Mouse (Mus musculus) gonadal fat pad, adult 2 months (tissue): Measurements from ENCODE around the gene Uvrag. TPM values are rescaled to one million over a fixed set of nuclear protein-coding genes. Genes with fewer than 3 reads are reported as not detected.
A peak's percentile ranks its signal among the peaks of the same experiment; 100 is the strongest.

Source experiments
- DNase-seq: peaks from one replicate; pipeline ENCODE4 v3.0.0-alpha.2; 2012; ENCODE audit warnings: low read depth
- polyA plus RNA-seq: library from polyadenylated mRNA; depleted of rRNA; stranded (reverse); fragments of >200 nt; gene quantifications from 2 replicates; pipeline ENCODE4 v1.2.3, GENCODE M21; 2012

Uvrag gene
- polyA plus RNA-seq, 1 experiment, result 13.4 TPM

DNA sequence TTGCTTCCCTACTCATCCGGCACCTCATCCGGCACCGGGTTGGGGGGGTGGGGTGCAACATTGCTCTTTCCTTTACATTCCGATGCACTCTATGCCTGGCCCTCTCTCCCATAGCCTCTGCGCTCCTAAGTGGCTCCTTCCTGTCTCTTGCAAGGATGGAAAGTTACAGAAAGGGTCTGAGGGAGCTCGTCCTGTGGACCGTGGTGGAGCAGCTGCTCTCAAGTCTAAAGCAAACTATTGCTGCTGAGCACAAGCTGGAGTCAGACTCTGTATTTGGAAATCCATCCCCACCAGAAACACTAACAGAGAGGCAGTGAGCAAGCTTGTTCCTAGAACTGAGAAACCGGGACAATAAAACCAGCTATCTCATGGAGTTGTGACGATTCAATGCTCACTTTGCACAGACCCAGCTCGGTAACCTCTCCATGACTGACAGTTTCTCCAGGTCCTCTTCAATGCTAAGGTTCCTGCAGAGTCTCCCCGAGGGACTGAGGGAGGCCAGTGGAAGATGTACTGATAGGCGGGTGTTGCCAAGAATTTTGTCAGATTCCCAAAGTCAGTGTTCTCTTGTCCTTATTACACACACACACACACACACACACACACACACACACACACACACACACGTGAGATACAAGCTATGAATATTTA is 975 bp downstream of the Uvrag start:
- no peak for DNase-seq

- no peak for DNase-seq
These were observed 3.4 kb downstream of the Uvrag start for GRCm38 (mm10) chr7:99137541-99137940.

GRCm38 (mm10) chr7:99136789-99137188 is 4.2 kb downstream of the Uvrag start:
- no peak for DNase-seq

GRCm38 (mm10) chr7:99133811-99134402 is 7.0 kb downstream of the Uvrag start:
- DNase-seq, result no peak

DNA sequence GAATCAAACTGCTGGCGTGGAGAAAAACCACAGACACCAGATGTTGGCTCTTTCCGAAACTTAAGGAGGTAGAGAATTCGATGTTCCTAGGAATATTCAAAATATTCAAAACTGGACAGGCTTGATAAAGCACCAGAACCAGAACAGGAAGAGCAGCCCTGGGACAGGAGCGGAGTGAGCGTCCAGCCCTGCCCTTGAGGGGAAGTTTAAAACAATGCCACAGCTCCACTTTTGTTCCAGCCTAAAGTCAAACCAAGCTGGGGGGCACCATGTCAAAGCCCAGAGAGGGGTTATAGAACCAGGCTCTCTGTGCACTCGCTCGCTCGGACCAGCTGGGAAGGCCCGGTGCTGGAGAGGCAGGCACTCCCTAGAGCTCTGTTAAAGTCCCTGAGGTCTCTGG is 8.3 kb downstream of the Uvrag start:
- DNase-seq, result no peak

DNA sequence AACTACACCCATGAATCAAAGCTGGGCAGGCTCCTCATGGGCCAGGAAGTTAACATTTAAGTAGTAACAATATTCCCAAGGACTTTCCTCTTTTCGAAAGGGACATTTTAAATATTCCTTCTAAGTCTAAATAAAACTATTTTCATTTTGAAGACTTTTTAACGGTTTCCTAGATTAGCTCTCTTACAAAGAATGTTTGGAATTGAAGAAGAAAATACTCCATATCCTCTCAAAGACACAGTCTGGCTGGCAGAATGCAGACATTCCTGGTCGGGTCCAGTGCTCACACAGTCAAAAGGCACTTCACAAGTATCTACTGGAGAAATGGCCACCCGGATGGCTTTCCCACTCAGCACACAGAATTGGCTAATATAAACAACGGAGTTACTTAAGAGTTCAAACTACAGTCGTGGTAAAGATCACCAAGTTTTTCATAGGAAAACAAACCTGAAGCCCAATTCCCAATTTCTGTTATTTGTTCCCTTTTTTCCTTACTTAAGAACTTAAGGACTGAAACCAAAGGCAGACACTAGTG is 9.1 kb downstream of the Uvrag start:
- no peak for DNase-seq

DNA sequence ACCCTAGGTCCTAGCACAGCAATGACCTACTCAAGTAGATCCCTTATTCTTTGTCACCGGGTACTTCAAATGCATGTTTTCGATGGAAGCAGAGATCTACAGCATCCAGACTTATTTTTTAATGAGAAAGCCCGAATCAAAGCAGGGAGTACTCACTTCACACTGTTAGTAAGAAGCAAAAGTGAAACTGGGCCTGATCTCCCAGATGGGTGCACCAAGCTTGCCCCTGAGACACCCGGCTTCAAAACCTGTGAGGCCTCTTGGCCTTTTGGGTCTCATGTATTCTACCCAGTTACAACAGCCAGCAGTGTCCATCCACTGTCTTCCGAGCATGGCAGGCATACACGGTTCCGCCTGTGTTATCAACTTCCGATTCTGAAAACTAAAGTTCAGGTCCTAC is 12.0 kb downstream of the Uvrag start:
- DNase-seq, result no peak

- DNase-seq, result no peak
These were observed 12.7 kb downstream of the Uvrag start for GRCm38 (mm10) chr7:99128020-99128950.

- DNase-seq, result no peak
These were observed 14.9 kb downstream of the Uvrag start for GRCm38 (mm10) chr7:99126057-99126456.

GRCm38 (mm10) chr7:99122651-99123050 is 18.3 kb downstream of the Uvrag start:
- no peak for DNase-seq

- no peak for DNase-seq
These were observed 19.9 kb downstream of the Uvrag start for GRCm38 (mm10) chr7:99120865-99121521.

DNA sequence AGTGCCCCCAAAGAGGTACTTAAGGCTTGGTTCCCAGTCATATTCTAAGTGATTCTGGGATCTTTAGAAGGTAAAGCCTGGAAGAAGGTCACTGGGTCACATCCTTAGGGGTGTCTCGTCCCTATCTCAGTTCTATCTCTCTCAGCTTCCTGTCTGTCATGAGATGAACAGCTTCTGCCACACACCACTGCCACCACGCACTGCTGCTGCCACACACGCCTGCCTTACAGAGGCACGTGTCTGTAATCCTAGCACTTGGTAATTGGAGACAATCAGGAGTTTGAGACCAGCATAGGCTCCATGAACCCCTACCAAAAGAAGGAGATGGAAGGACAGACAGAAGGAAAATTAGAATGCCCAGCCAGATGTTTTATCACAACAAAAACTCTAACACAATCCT is 20.9 kb downstream of the Uvrag start:
- no peak for DNase-seq

DNA sequence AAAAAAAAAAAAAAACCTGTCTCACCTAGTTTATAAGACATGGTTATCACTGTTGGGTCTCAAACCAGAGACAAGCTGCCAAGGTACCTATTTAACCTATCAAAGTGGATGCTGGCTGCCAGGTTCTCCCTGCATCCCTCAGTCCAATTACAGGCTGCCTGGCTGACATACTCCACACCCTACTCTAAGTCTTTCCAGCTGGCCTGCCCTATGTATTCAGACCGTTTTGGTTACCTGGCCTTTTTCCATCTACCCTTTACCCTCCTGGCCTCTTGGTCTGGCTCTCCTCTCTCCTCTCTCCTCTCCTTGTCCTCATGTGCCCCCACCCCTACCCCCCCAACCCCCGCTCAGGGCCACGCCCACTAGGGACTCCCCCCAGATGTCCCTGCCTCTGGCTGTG is 24.2 kb downstream of the Uvrag start:
- DNase-seq, result no peak

DNA sequence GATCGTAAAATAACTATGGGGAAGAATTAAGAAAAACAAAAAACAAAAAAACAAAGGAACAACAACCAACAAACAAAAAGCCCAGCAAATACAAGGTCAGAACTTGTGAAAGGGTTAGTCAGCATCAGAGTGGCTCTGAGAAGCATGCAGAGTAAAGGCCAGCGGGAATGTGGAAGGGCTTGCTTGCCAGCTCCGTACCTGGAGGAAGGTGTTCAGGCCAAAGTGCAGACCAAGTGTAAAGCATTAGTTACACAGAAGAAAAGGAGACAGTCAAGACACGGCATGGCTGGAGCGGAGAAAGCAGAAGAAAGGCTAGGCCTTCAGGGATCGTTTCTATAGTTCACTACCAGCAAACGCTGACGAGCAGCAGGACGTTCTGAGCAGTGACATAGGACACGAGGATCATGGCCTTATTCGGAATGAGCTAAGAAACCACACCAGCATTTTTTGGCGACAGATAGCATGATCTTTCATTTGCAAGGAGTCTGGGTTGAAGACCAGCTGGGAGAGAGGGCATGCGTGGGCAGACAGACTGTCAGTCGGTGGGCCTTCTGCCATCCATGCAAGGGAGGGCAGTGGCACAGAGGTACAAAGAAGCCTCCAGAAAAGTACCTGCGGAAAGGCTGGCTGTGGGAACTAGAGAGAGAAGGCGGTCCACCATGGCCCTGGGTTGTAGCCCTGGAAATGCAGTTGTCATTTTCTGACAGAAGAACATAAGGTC is 26.8 kb downstream of the Uvrag start:
- DNase-seq, result peak; percentile 55

GRCm38 (mm10) chr7:99107566-99107965 is 33.4 kb downstream of the Uvrag start:
- no peak for DNase-seq

- DNase-seq, result no peak
These were observed 34.1 kb downstream of the Uvrag start for GRCm38 (mm10) chr7:99106714-99107270.

DNA sequence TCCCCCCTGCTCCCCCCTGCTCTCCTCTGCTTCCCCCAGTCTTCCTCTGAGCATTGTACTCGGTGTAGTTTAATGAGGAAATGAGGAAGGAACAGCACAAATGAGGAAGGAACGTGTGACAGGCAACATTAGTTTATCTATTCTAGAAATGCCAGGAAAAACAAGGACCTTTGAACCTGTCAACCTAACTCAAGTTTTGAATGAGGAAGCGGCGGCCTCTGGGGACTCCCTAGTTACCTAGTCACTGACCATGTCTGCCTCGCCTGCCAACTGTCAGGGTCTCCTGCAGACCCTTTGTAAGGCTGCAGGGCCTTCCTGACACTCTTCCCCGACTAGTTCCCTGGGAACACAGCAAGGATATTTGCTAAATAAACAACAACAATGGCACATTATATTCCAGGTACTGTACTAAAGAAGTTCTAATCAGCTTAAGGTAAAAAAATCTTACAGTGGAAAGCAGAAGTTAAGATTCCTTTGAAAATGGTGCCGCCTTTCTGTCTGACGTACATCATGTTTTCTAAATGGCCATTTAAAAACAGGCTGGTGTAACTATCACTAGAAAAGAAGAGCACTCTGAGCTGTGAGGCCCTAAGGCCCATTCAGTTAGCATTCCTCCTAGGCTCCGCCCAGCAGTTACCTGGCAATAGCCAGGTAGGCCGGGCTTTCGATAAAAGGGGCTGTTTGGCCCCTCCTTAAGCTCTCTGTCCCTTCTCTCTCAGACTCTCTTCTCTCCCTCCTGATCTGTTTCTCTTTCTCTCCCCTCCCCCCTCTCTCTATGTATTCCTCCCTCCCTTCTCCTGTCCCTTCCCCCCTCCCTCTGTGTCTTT is 39.0 kb downstream of the Uvrag start:
- no peak for DNase-seq

GRCm38 (mm10) chr7:99101076-99101475 is 39.9 kb downstream of the Uvrag start:
- DNase-seq, result no peak

GRCm38 (mm10) chr7:99100573-99100972 is 40.4 kb downstream of the Uvrag start:
- DNase-seq, result no peak

GRCm38 (mm10) chr7:99100087-99100486 is 40.9 kb downstream of the Uvrag start:
- DNase-seq, result no peak
